Mouse (Mus musculus) forebrain, embryonic 14.5 days (tissue): Measurements from ENCODE around the gene Gpalpp1. TPM values are rescaled to one million over a fixed set of nuclear protein-coding genes. Genes with fewer than 3 reads are reported as not detected.
A peak's percentile ranks its signal among the peaks of the same experiment; 100 is the strongest.

Source experiments
- ATAC-seq: fragments of 200-750 bp; cut with Nextera tagmentation; 2 replicates; pipeline ENCODE4 v1.8.0; 2017; ENCODE audit warnings: mild to moderate bottlenecking, moderate library complexity
- DNase-seq: peaks from one replicate; pipeline ENCODE4 v3.0.0-alpha.2; 2015; ENCODE audit warnings: low spot score
- H3K27ac ChIP-seq: fragments of 300-500 bp; sonication (generic); 2 replicates; pipeline ENCODE4 v1.5.1; 2014; ENCODE audit warnings: low read depth, mild to moderate bottlenecking, control low read depth, low read length, moderate library complexity
- H3K27me3 ChIP-seq: fragments of 300-500 bp; sonication (generic); replicated peaks from 2 replicates; pipeline ENCODE4 v1.6.1; 2014; ENCODE audit warnings: low read length, control low read depth, mixed read lengths; ENCODE audit not compliant: control insufficient read depth, insufficient read depth
- H3K36me3 ChIP-seq: fragments of 300-500 bp; sonication (generic); 2 replicates; pipeline ENCODE4 v1.6.1; 2014; ENCODE audit warnings: low read length, control low read depth; ENCODE audit not compliant: control insufficient read depth, insufficient read depth
- H3K4me1 ChIP-seq: fragments of 300-500 bp; sonication (generic); 2 replicates; pipeline ENCODE4 v1.6.1; 2014; ENCODE audit warnings: antibody characterized with exemption, low read length, control low read depth; ENCODE audit not compliant: control insufficient read depth, insufficient read depth
- H3K4me2 ChIP-seq: fragments of 300-500 bp; sonication (generic); 2 replicates; pipeline ENCODE4 v1.6.1; 2014; ENCODE audit warnings: mild to moderate bottlenecking, control low read depth, low read length
- H3K4me3 ChIP-seq: fragments of 300-500 bp; sonication (generic); 2 replicates; pipeline ENCODE4 v1.5.1; 2014; ENCODE audit warnings: low read depth, low read length, control low read depth
- H3K9ac ChIP-seq: fragments of 300-500 bp; sonication (generic); 2 replicates; pipeline ENCODE4 v1.6.1; 2014; ENCODE audit warnings: mild to moderate bottlenecking, low read length, control low read depth, moderate library complexity
- H3K9me3 ChIP-seq: fragments of 300-500 bp; sonication (generic); replicated peaks from 2 replicates; pipeline ENCODE4 v1.6.1; 2016; ENCODE audit warnings: low read length, control low read depth, mixed read lengths; ENCODE audit not compliant: control insufficient read depth
- WGBS: fragments of 180-500 bp; shearing (Covaris S2); extraction: QIAGEN DNeasy Blood & Tissue Kit; methylation state at CpG from one replicate; pipeline ENCODE4 v1.1.7; 2014; 5-methylcytosine and 5-hydroxymethylcytosine counted together
- polyA plus RNA-seq: library from polyadenylated mRNA; unstranded; fragments of >200 nt; fragmentation: Nextera tagmentation; extraction: Ambion mirVana; gene quantifications from 2 replicates; pipeline ENCODE4 v1.2.1, GENCODE M21; 2014

The Gpalpp1 gene
- polyA plus RNA-seq, 1 experiment from 2014 or later, result 13.0 TPM

GRCm38 (mm10) chr14:76121901-76122662 is 11.5 kb upstream of the Gpalpp1 start:
- ATAC-seq, result peak; percentile 74
- WGBS, result 66% methylated on average over 6 of the region's 6 CpGs
- no peak overlapping the region for H3K9ac ChIP-seq
- H3K4me2 ChIP-seq, result no peak overlapping the region
- peaks cover 74% of the 10 kb centered on the region for H3K36me3 ChIP-seq
- no peaks in the 10 kb centered on the region for H3K4me1 ChIP-seq
- DNase-seq, result peak; percentile 81
- H3K9me3 ChIP-seq, result no peaks in the 10 kb centered on the region
- H3K27ac ChIP-seq, result no peak overlapping the region
- no peaks in the 10 kb centered on the region for H3K27me3 ChIP-seq
- no peak overlapping the region for H3K4me3 ChIP-seq

- DNase-seq, result no peak
- no peak overlapping the region for H3K9ac ChIP-seq
- H3K36me3 ChIP-seq, result peaks cover 73% of the 10 kb centered on the region
- H3K9me3 ChIP-seq, result no peaks in the 10 kb centered on the region
- H3K4me2 ChIP-seq, result no peak overlapping the region
- 64% methylated on average over 4 of the region's 4 CpGs for WGBS
- no peak for ATAC-seq
- H3K4me1 ChIP-seq, result no peaks in the 10 kb centered on the region
- no peak overlapping the region for H3K4me3 ChIP-seq
- no peak overlapping the region for H3K27ac ChIP-seq
- H3K27me3 ChIP-seq, result no peaks in the 10 kb centered on the region
These were observed 9.9 kb upstream of the Gpalpp1 start for GRCm38 (mm10) chr14:76120472-76120871.

DNA sequence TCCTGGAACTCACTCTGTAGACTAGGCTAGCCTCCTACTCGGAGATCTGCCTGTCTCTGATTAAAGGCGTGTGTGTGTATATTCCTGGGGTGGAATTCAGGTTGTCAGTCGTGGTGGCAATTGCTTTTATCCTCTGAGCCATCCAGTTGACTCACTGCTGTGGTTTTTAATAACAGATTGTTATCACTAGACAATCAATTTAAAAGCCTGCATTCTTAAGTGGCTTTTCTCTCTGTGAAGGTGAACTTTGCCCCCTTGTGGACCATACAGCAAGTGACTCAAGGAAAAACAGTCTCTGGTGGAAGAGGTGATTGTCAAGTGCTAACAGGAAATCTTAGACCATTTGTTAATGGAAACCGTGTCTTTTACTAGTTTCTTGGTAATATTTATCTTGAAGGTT is 8.4 kb upstream of the Gpalpp1 start:
- no peak for ATAC-seq
- DNase-seq, result no peak

DNA sequence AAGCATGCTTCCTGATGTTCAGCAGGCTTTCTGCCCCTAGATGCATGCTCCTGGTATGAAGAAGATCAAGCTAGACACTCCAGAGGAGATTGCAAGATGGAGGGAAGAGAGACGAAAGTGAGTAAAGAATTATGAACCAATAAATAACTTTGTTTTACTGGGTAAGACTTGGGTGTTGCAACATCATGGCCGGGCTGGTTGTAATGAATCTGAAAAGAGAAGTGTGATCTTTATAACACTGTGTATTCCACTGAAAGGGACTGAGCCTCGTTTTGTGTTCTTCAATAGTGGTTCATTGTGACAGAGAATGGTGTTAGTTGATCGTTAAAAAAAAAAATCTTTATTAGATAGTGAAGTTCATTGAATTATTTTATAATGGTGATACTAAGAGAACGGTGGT is 5.2 kb upstream of the Gpalpp1 start:
- WGBS, result 75% methylated on average over 5 of the region's 5 CpGs

More for the DNA sequence above, 8.4 kb upstream of the Gpalpp1 start:
- Histone ChIP-seq H3K27me3 (no peaks in the 10 kb centered on the region), H3K4me1 (no peaks in the 10 kb centered on the region), H3K36me3 (peaks cover 72% of the 10 kb centered on the region), H3K9me3 (no peaks in the 10 kb centered on the region), H3K27ac (no peak overlapping the region), H3K9ac (no peak overlapping the region), H3K4me3 (no peak overlapping the region), H3K4me2 (no peak overlapping the region)
- WGBS, result 72% methylated on average over 4 of the region's 4 CpGs

GRCm38 (mm10) chr14:76099543-76099942 is 11.0 kb downstream of the Gpalpp1 start:
- peaks cover 81% of the 10 kb centered on the region for H3K36me3 ChIP-seq
- H3K4me2 ChIP-seq, result no peak overlapping the region

More for the DNA sequence above, 5.2 kb upstream of the Gpalpp1 start:
- Histone ChIP-seq H3K36me3 (peaks cover 56% of the 10 kb centered on the region), H3K4me2 (no peak overlapping the region), H3K27ac (no peak overlapping the region), H3K9ac (no peak overlapping the region), H3K27me3 (no peaks in the 10 kb centered on the region), H3K4me1 (peaks cover 5% of the 10 kb centered on the region; the same call in 1 of the 2 replicates), H3K9me3 (no peaks in the 10 kb centered on the region), H3K4me3 (no peak overlapping the region)
- no peak for DNase-seq
- ATAC-seq, result no peak

GRCm38 (mm10) chr14:76097815-76098214 is 12.7 kb downstream of the Gpalpp1 start:
- no peak overlapping the region for H3K27ac ChIP-seq
- H3K9ac ChIP-seq, result no peak overlapping the region
- no peak overlapping the region for H3K4me3 ChIP-seq
- peaks cover 83% of the 10 kb centered on the region for H3K36me3 ChIP-seq
- DNase-seq, result no peak
- no peaks in the 10 kb centered on the region for H3K4me1 ChIP-seq
- 91% methylated on average over 5 of the region's 5 CpGs for WGBS
- no peaks in the 10 kb centered on the region for H3K9me3 ChIP-seq
- no peak for ATAC-seq
- H3K4me2 ChIP-seq, result no peak overlapping the region
- H3K27me3 ChIP-seq, result no peaks in the 10 kb centered on the region

More at GRCm38 (mm10) chr14:76099543-76099942, 11.0 kb downstream of the Gpalpp1 start:
- Histone ChIP-seq H3K27me3 (no peaks in the 10 kb centered on the region), H3K9ac (no peak overlapping the region), H3K9me3 (no peaks in the 10 kb centered on the region), H3K27ac (no peak overlapping the region), H3K4me3 (no peak overlapping the region), H3K4me1 (no peaks in the 10 kb centered on the region)
- 96% methylated on average over 9 of the region's 9 CpGs for WGBS
- no peak for ATAC-seq
- DNase-seq, result no peak

DNA sequence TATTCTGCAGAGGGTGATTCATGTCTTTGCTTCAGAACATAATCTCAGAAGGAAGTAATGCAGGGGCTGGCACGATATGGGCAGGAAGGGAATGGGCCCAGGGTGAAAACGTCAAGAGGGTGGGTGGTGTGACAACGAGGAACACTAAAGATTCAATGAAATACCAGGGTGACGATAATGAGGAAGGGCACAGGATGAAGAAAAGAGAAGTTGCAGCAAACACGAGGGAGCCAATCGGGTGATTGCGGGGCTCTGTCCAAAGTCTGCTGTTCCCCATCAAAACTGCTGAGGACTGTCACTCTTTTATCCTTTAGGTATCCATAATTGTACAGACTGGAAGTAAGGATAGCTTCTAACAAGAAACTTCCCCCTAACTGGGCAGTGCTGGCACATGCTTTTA is 13.3 kb downstream of the Gpalpp1 start:
- peaks cover 86% of the 10 kb centered on the region for H3K36me3 ChIP-seq
- H3K27ac ChIP-seq, result no peak overlapping the region
- H3K4me3 ChIP-seq, result no peak overlapping the region
- no peaks in the 10 kb centered on the region for H3K27me3 ChIP-seq
- H3K4me2 ChIP-seq, result no peak overlapping the region
- no peaks in the 10 kb centered on the region for H3K9me3 ChIP-seq
- ATAC-seq, result no peak
- no peaks in the 10 kb centered on the region for H3K4me1 ChIP-seq
- WGBS, result 93% methylated on average over 7 of the region's 7 CpGs
- H3K9ac ChIP-seq, result no peak overlapping the region
- no peak for DNase-seq

DNA sequence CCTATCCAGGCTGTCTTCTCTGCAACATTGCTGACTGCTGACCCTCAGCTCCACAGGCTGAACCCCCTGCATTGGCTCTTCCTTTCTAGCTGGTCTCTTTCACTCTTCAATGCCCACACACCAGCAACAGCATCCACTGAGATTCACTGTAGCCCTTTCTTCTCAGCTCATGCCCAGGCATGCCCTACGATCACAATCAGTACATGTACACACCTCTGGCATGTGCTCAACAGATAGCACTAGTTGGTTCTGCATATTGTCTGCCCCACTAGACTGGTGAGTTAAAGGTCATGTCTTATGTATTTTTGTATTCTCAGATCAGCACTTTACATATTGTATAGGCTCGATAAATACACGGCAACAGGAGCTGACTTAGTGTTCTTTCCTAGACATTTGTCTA is 26.4 kb downstream of the Gpalpp1 start:
- Histone ChIP-seq H3K36me3 (peaks cover 12% of the 10 kb centered on the region; the same call in 1 of the 2 replicates), H3K9ac (no peak overlapping the region), H3K9me3 (no peaks in the 10 kb centered on the region), H3K4me2 (no peak overlapping the region), H3K4me1 (no peaks in the 10 kb centered on the region), H3K27me3 (no peaks in the 10 kb centered on the region), H3K4me3 (no peak overlapping the region), H3K27ac (no peak overlapping the region)
- 93% methylated on average over 3 of the region's 3 CpGs for WGBS
- ATAC-seq, result no peak
- no peak for DNase-seq

DNA sequence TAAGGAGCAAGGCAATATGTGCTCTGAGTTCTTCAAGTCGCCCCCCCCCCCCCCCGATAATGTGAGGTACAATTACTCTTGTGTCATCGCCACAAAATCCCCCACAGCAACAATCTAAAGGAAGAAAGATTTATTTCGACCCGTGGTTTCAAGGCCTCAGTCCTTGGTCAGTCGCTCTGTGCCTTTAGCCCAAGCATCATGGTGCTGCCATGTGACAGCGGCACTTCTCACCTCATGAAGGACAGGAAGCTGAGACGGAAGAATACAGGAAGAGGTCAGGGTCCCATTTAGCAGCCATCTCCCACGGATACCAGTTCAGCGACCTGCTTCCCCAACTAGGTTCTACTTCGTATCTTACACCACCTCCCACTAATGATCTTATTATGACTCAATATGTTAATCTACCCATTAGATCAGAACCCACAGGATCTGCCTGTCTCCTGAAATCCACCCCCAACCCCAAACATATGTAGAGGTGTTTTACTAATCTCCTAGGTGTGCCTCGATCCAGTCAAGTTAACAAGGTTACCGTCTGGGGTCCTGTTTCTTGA is 28.4 kb downstream of the Gpalpp1 start:
- Histone ChIP-seq H3K36me3 (0 out of 2 replicates have a peak, but pooled peaks cover 3% of the 10 kb centered on the region), H3K9me3 (no peaks in the 10 kb centered on the region), H3K4me1 (no peaks in the 10 kb centered on the region), H3K27ac (no peak overlapping the region), H3K27me3 (no peaks in the 10 kb centered on the region), H3K4me3 (no peak overlapping the region), H3K4me2 (no peak overlapping the region), H3K9ac (no peak overlapping the region)
- ATAC-seq (no peak), DNase-seq (no peak)
- WGBS, result 88% methylated on average over 13 of the region's 13 CpGs
